Mouse (Mus musculus) small intestine, adult 2 months (tissue): Measurements from ENCODE around the gene Fads2.

ENCODE experiments used
- CTCF ChIP-seq: fragments of 200-500 bp; IDR thresholded peaks from 2 replicates; pipeline ENCODE4 v1.5.1; 2012; ENCODE audit warnings: low read depth, mild to moderate bottlenecking, control low read depth, inconsistent platforms, low read length, moderate library complexity, mixed read lengths; ENCODE audit not compliant: insufficient replicate concordance, insufficient read length; ENCODE audit errors: extremely low read depth
- POLR2A ChIP-seq: fragments of 200-500 bp; IDR thresholded peaks from 2 replicates; pipeline ENCODE4 v1.6.1; 2012; ENCODE audit warnings: low read depth, mild to moderate bottlenecking, control low read depth, inconsistent platforms, low read length, moderate library complexity

GRCm38 (mm10) chr19:10139736-10140135 is 38.2 kb upstream of the Fads2 start:
- TF ChIP-seq POLR2A (no peak), CTCF (no peak)
